Mouse (Mus musculus) heart, adult 2 months (tissue): Measurements from ENCODE around the gene Pknox1.

Source experiments
- EP300 ChIP-seq: fragments of 200-500 bp; IDR thresholded peaks from 2 replicates; pipeline ENCODE4 v1.6.1; 2011; ENCODE audit warnings: low read depth, low read length, control low read depth; ENCODE audit not compliant: insufficient read depth
- POLR2A ChIP-seq: fragments of 200-500 bp; IDR thresholded peaks from 2 replicates; pipeline ENCODE4 v1.6.1; 2011; ENCODE audit warnings: mild to moderate bottlenecking, low read depth, low read length, control low read depth; ENCODE audit not compliant: insufficient read depth

- no peak for TF ChIP-seq EP300
- TF ChIP-seq POLR2A: no peak
Measured at GRCm38 (mm10) chr17:31556253-31556652, 8.3 kb upstream of the Pknox1 start.
